Mouse (Mus musculus): ENCODE results near the gene Tjp1. TPM values are rescaled to one million over a fixed set of nuclear protein-coding genes. Genes with fewer than 3 reads are reported as not detected.

Tjp1 gene
- polyA plus RNA-seq, 1 experiment from 2014 or later: 3.1 TPM

GRCm38 (mm10) chr7:65356204-65356603, 171.4 kb downstream of the Tjp1 start:
- no peak overlapping the region for H3K4me3 ChIP-seq (replicated peaks)
- H3K4me1 ChIP-seq (replicated peaks): peaks cover 7% of the 10 kb centered on the region; the same call in 1 of the 2 replicates
- no peaks in the 10 kb centered on the region for H3K36me3 ChIP-seq (replicated peaks)
- 47% methylated on average over 1 of the region's 1 CpGs for WGBS (ENCODE audit: insufficient replicate concordance)
- H3K4me2 ChIP-seq: no peak overlapping the region
- ATAC-seq (ENCODE audit: insufficient read depth): no peak
- no peak overlapping the region for H3K9ac ChIP-seq
- H3K27me3 ChIP-seq: no peaks in the 10 kb centered on the region
- no peaks in the 10 kb centered on the region for H3K9me3 ChIP-seq (replicated peaks)
- H3K27ac ChIP-seq (replicated peaks): no peak overlapping the region

- ATAC-seq (ENCODE audit: insufficient read depth): no peak
- Histone ChIP-seq H3K4me1 (replicated peaks) (peaks cover 7% of the 10 kb centered on the region; the same call in 1 of the 2 replicates), H3K36me3 (replicated peaks) (no peaks in the 10 kb centered on the region), H3K27me3 (no peaks in the 10 kb centered on the region), H3K4me3 (replicated peaks) (no peak overlapping the region), H3K9me3 (replicated peaks) (no peaks in the 10 kb centered on the region), H3K9ac (no peak overlapping the region), H3K4me2 (no peak overlapping the region), H3K27ac (replicated peaks) (no peak overlapping the region)
- WGBS (ENCODE audit: insufficient replicate concordance): 11% methylated on average over 2 of the region's 2 CpGs
These were observed 172.7 kb downstream of the Tjp1 start for GRCm38 (mm10) chr7:65354908-65355307.

- no peaks in the 10 kb centered on the region for H3K27me3 ChIP-seq
- no peaks in the 10 kb centered on the region for H3K36me3 ChIP-seq (replicated peaks)
- H3K9ac ChIP-seq: no peak overlapping the region
- H3K9me3 ChIP-seq (replicated peaks): no peaks in the 10 kb centered on the region
- ATAC-seq (ENCODE audit: insufficient read depth): no peak
- no peak overlapping the region for H3K27ac ChIP-seq (replicated peaks)
- no peak overlapping the region for H3K4me3 ChIP-seq (replicated peaks)
- 0 out of 2 replicates have a peak, but pooled peaks cover 2% of the 10 kb centered on the region for H3K4me1 ChIP-seq (replicated peaks)
- WGBS (ENCODE audit: insufficient replicate concordance): 63% methylated on average over 4 of the region's 4 CpGs
- no peak overlapping the region for H3K4me2 ChIP-seq
These were observed 177.1 kb downstream of the Tjp1 start for GRCm38 (mm10) chr7:65350348-65351079.

- Histone ChIP-seq H3K27ac (replicated peaks) (no peak overlapping the region), H3K36me3 (replicated peaks) (no peaks in the 10 kb centered on the region), H3K4me1 (replicated peaks) (no peaks in the 10 kb centered on the region), H3K9ac (no peak overlapping the region), H3K4me2 (no peak overlapping the region), H3K4me3 (replicated peaks) (no peak overlapping the region), H3K27me3 (no peaks in the 10 kb centered on the region), H3K9me3 (replicated peaks) (no peaks in the 10 kb centered on the region)
- no peak for ATAC-seq (ENCODE audit: insufficient read depth)
These were observed 179.0 kb downstream of the Tjp1 start for GRCm38 (mm10) chr7:65348540-65348939.

GRCm38 (mm10) chr7:65345314-65345713, 182.3 kb downstream of the Tjp1 start:
- Histone ChIP-seq H3K27me3 (no peaks in the 10 kb centered on the region), H3K4me2 (no peak overlapping the region), H3K9ac (no peak overlapping the region), H3K9me3 (replicated peaks) (no peaks in the 10 kb centered on the region), H3K36me3 (replicated peaks) (no peaks in the 10 kb centered on the region; the same call in 1 of the 2 replicates), H3K4me1 (replicated peaks) (no peaks in the 10 kb centered on the region), H3K27ac (replicated peaks) (no peak overlapping the region), H3K4me3 (replicated peaks) (no peak overlapping the region)
- WGBS (ENCODE audit: insufficient replicate concordance): 50% methylated on average over 3 of the region's 3 CpGs
- ATAC-seq (ENCODE audit: insufficient read depth): no peak

- H3K4me1 ChIP-seq (replicated peaks): no peaks in the 10 kb centered on the region
- 62% methylated on average over 7 of the region's 7 CpGs for WGBS (ENCODE audit: insufficient replicate concordance)
- no peak overlapping the region for H3K9ac ChIP-seq
- H3K36me3 ChIP-seq (replicated peaks): peaks cover 2% of the 10 kb centered on the region; the same call in 1 of the 2 replicates
- H3K27ac ChIP-seq (replicated peaks): peak overlapping the region; percentile 20; the same call in 1 of the 2 replicates
- H3K4me3 ChIP-seq (replicated peaks): no peak overlapping the region
- no peak overlapping the region for H3K4me2 ChIP-seq
- ATAC-seq (ENCODE audit: insufficient read depth): peak; percentile 81
- H3K9me3 ChIP-seq (replicated peaks): no peaks in the 10 kb centered on the region
- no peaks in the 10 kb centered on the region for H3K27me3 ChIP-seq
These were observed 189.9 kb downstream of the Tjp1 start for GRCm38 (mm10) chr7:65337581-65338270.

- 0 out of 2 replicates have a peak, but pooled peaks cover 5% of the 10 kb centered on the region for H3K36me3 ChIP-seq (replicated peaks)
- no peak overlapping the region; the same call in 1 of the 2 replicates for H3K27ac ChIP-seq (replicated peaks)
- H3K27me3 ChIP-seq: no peaks in the 10 kb centered on the region
- ATAC-seq (ENCODE audit: insufficient read depth): no peak
- H3K9me3 ChIP-seq (replicated peaks): no peaks in the 10 kb centered on the region
- 39% methylated on average over 2 of the region's 2 CpGs for WGBS (ENCODE audit: insufficient replicate concordance)
- H3K4me1 ChIP-seq (replicated peaks): no peaks in the 10 kb centered on the region
- no peak overlapping the region for H3K9ac ChIP-seq
- no peak overlapping the region for H3K4me2 ChIP-seq
- H3K4me3 ChIP-seq (replicated peaks): no peak overlapping the region
These were observed 194.4 kb downstream of the Tjp1 start for GRCm38 (mm10) chr7:65333081-65333760.

GRCm38 (mm10) chr7:65319047-65319725, 208.4 kb downstream of the Tjp1 start:
- Histone ChIP-seq H3K36me3 (replicated peaks) (peaks cover 10% of the 10 kb centered on the region; the same call in 1 of the 2 replicates), H3K4me3 (replicated peaks) (no peak overlapping the region), H3K4me2 (no peak overlapping the region), H3K4me1 (replicated peaks) (no peaks in the 10 kb centered on the region), H3K27ac (replicated peaks) (no peak overlapping the region), H3K27me3 (no peaks in the 10 kb centered on the region), H3K9ac (no peak overlapping the region), H3K9me3 (replicated peaks) (no peaks in the 10 kb centered on the region)
- WGBS (ENCODE audit: insufficient replicate concordance): 50% methylated on average over 5 of the region's 5 CpGs
- no peak for ATAC-seq (ENCODE audit: insufficient read depth)

GRCm38 (mm10) chr7:65317418-65317817, 210.2 kb downstream of the Tjp1 start:
- no peak overlapping the region for H3K27ac ChIP-seq (replicated peaks)
- 26% methylated on average over 5 of the region's 5 CpGs for WGBS (ENCODE audit: insufficient replicate concordance)
- ATAC-seq (ENCODE audit: insufficient read depth): no peak
- H3K27me3 ChIP-seq: no peaks in the 10 kb centered on the region
- H3K9ac ChIP-seq: no peak overlapping the region
- peaks cover 14% of the 10 kb centered on the region for H3K36me3 ChIP-seq (replicated peaks)
- no peak overlapping the region for H3K4me3 ChIP-seq (replicated peaks)
- no peaks in the 10 kb centered on the region for H3K4me1 ChIP-seq (replicated peaks)
- H3K4me2 ChIP-seq: no peak overlapping the region
- H3K9me3 ChIP-seq (replicated peaks): no peaks in the 10 kb centered on the region

GRCm38 (mm10) chr7:65315182-65315581, 212.4 kb downstream of the Tjp1 start:
- H3K4me1 ChIP-seq (replicated peaks): no peaks in the 10 kb centered on the region
- H3K36me3 ChIP-seq (replicated peaks): peaks cover 20% of the 10 kb centered on the region
- H3K4me2 ChIP-seq: no peak overlapping the region
- no peak for ATAC-seq (ENCODE audit: insufficient read depth)
- no peaks in the 10 kb centered on the region for H3K27me3 ChIP-seq
- no peak overlapping the region for H3K9ac ChIP-seq
- H3K27ac ChIP-seq (replicated peaks): no peak overlapping the region
- no peaks in the 10 kb centered on the region for H3K9me3 ChIP-seq (replicated peaks)
- H3K4me3 ChIP-seq (replicated peaks): no peak overlapping the region
- 60% methylated on average over 2 of the region's 2 CpGs for WGBS (ENCODE audit: insufficient replicate concordance)

Data from liver, embryonic 15.5 days (tissue).